Mouse (Mus musculus): Measurements from ENCODE around the gene Phyh. TPM values are rescaled to one million over a fixed set of nuclear protein-coding genes. Genes with fewer than 3 reads are reported as not detected.

Phyh gene
- total RNA-seq, 2 experiments from 2014 or later, result 90.9 to 91.1 TPM

GRCm38 (mm10) chr2:4987388-4988180 lies 68.8 kb downstream of the Phyh start:
- no peak for DNase-seq (ENCODE audit: low spot score in 2 of 2)
- no peak overlapping the region for H3K27ac ChIP-seq
- no peak for TF ChIP-seq CTCF (conservative IDR thresholded peaks at IDR 0.05)
- no peak overlapping the region for H3K4me3 ChIP-seq

Other genes with a start within 250 kb of the Phyh start
- gene Bend7, start 201.2 kb upstream of the Phyh start, total RNA-seq (2021), result 1 to 10 TPM; 1.7 to 2.3 TPM
- 10 to 100 TPM; 19.7 to 21.5 TPM for gene Sephs1, start 37.5 kb upstream of the Phyh start, total RNA-seq (2021)
- gene Ucma, start 57.1 kb downstream of the Phyh start, total RNA-seq (2021), result 1 to 10 TPM; 1.8 to 4.0 TPM
- gene Mcm10, start 93.8 kb downstream of the Phyh start, total RNA-seq (2021), result 1 to 10 TPM; 1.1 to 2.0 TPM
- gene Optn, start 145.0 kb downstream of the Phyh start, total RNA-seq (2021), result 10 to 100 TPM; 13.5 to 14.1 TPM
- gene Ccdc3, start 218.8 kb downstream of the Phyh start, total RNA-seq (2021), result 10 to 100 TPM; 10.0 to 12.6 TPM